In genomic region chr2:168472899-168473298, GRCm38 (mm10) we compare ENCODE assay signal across 9 mouse cellular contexts.
DNase-seq lines count a peak whose midpoint lies in the region; ATAC-seq lines count a peak whose summit lies in the region.
"Had no signal": no experiment of that assay in that cellular context is flagged by ENCODE, and none has a peak within 500 bp of the region (broad histone marks: within the 10 kb centered on the region; RNA-seq: fewer than 3 reads in every experiment).

No protein-coding gene starts in this region.

- 5% methylated on average over 16 of the region's 16 CpGs for WGBS in hindbrain, embryonic 16.5 days
- WGBS in macrophage (ENCODE audit: missing documents): 6% methylated on average over 14 of the region's 16 CpGs

- H3K27me3 ChIP-seq in hindbrain, embryonic 16.5 days (replicated peaks; ENCODE audit: control insufficient read depth, insufficient read depth, low read length): peaks cover 6% of the 10 kb centered on the region

- ATAC-seq in hindbrain, embryonic 16.5 days: peak; percentile 43; the same call in 1 of the 2 replicates

- peak overlapping the region; percentile 34 for H3K4me3 ChIP-seq in hindbrain, embryonic 16.5 days (ENCODE audit: low read length)
- peak overlapping the region; percentile 45 for H3K4me3 ChIP-seq in macrophage (ENCODE audit: inconsistent target)
- H3K4me3 ChIP-seq: myocyte had no signal

- peak overlapping the region; percentile 57 for H3K9ac ChIP-seq in hindbrain, embryonic 16.5 days (ENCODE audit: low read depth, low read length)

- H3K27ac ChIP-seq in hindbrain, embryonic 16.5 days (ENCODE audit: low read depth, low read length): no peak overlapping the region
- no peak overlapping the region for H3K27ac ChIP-seq in macrophage

- no peaks in the 10 kb centered on the region for H3K9me3 ChIP-seq in hindbrain, embryonic 16.5 days (ENCODE audit: control insufficient read depth, low read length)

- peaks cover 4% of the 10 kb centered on the region for H3K4me1 ChIP-seq in hindbrain, embryonic 16.5 days (ENCODE audit: control insufficient read depth, insufficient read depth, low read depth, low read length)

- peak overlapping the region; percentile 63 for H3K4me2 ChIP-seq in hindbrain, embryonic 16.5 days (ENCODE audit: low read length)

- H3K36me3 ChIP-seq in hindbrain, embryonic 16.5 days (ENCODE audit: control insufficient read depth, insufficient read depth, low read length): no peaks in the 10 kb centered on the region
- 0 out of 2 replicates have a peak, but pooled peaks cover 6% of the 10 kb centered on the region for H3K36me3 ChIP-seq in macrophage (ENCODE audit: inconsistent target)

- DNase-seq in ZHBTc4 (ENCODE audit: low read depth, low spot score): peak; percentile 84
- DNase-seq in cerebellum, postnatal 14 days: peak; percentile 60 to 77
- DNase-seq in gastrocnemius, adult 8-10 months (ENCODE audit: low spot score in 2 of 2): peak; percentile 58 to 64
- peak; percentile 32 to 37 for DNase-seq in left cerebral cortex, adult 18-20 months (ENCODE audit: low spot score in 2 of 2)
- peak; percentile 21 to 47 for DNase-seq in right cerebral cortex, adult 2 months (ENCODE audit: low spot score in 2 of 2)
- DNase-seq in urinary bladder, postnatal 14 days (ENCODE audit: low spot score): peak; percentile 63

- H3K79me2 ChIP-seq in macrophage (ENCODE audit: inconsistent target): no peaks in the 10 kb centered on the region

Comparison
In these comparisons a context has a peak if more than half of its experiments do, and no peak if none do; other contexts are left out.
1. DNase-seq: peak in every context shown above with its lines; median percentile 84 in ZHBTc4; 68 in cerebellum, postnatal 14 days; 63 in urinary bladder, postnatal 14 days; 61 in gastrocnemius, adult 8-10 months; 34 in left cerebral cortex, adult 18-20 months; 34 in right cerebral cortex, adult 2 months.